Mouse (Mus musculus) left cerebral cortex, postnatal 36 days (tissue): ENCODE data around the gene Scgb3a1. TPM values are rescaled to one million over a fixed set of nuclear protein-coding genes. Genes with fewer than 3 reads are reported as not detected.

Experiments
- DNase-seq, 2 experiments: peaks; one replicate each; pipeline ENCODE4 v3.0.0; 2021 to 2022; ENCODE audit warnings: low spot score in 2 of 2, mixed read lengths in 1 of 2
- intact Hi-C: fragments of 180-260 bp; cut with DNase I; formaldehyde crosslinking; loops from one replicate; pipeline ENCODE4 v1.15.1; 2025
- total RNA-seq, 2 experiments: library from RNA; stranded (reverse); gene quantifications; 2 replicates each; pipeline ENCODE4 v1.2.3; 2021

Gene Scgb3a1
- total RNA-seq, 2 experiments from 2014 or later, result 0.99 TPM; not detected in 1

DNA sequence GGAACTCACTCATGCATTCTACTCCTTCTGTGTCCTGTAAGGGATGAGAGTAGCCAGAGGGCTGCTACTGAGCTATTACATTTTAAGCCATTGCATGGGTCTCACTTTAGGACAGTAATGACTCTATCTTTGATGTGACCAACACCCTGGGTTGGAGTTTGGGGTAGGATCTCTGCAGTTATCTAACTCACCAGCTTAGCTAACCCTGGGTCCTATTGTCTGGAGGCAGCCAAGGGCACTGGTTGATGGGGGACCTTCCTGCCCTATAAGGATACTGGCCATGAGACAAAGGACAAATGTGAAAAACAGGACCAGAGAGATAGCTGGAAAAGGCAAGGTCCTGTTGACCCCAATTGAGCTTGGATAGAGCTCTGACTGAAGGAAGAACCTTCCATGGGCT is 7.9 kb upstream of the Scgb3a1 start:
- DNase-seq, result no peak
- intact Hi-C loops, result no loop called here

DNA sequence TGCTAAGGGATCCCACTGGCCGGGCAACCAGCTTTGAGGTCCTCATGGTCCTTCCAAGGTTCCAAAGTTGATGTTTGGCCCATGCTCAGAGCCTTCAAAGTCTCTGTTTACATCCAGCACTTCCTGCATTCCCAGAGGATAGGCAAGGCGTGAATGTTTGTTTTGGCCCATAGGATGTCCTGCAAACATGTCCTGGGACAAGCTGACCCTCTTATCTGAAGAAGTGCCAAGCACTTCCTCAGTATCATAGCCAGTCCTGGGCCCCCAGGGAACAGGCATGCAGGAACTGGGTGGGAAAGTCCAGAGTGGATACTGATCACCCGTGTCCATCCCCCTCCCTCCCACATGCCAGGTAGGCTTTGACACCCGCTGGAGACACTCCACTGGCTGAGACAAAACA is 5.3 kb upstream of the Scgb3a1 start:
- DNase-seq, result no peak
- intact Hi-C loops, result no loop called here

DNA sequence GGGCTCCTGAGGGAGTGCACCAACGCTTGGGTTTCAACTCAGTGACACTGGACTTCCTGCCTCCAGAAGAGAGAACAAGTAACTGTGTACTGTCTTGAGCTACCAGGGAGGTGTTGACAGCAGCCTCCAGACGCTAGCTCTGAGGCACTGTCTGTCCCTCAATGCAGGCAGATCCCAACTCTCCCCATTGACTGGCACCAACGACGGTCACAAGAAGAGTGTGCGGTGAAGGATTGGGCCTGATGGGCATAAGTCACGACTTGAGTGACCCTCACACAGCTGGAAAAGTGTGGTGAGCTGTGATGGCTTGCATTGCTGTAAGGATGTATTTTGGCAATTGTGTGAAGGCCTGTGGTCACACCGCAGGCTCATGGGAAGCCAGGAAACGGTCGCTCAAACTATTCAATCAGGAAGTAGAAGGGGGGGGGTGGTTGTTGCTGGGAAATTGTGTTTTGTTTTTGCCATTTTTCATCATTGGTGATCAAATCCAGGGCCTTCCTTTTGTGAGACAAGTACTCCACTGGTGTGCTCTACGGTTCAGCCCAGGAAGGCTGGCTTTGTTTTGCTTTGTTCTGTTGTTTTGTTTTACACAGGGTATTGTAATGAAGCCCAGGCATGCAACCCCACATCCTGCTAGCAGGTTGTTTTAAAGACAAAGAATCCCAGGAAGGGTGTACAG is 4.5 kb upstream of the Scgb3a1 start:
- DNase-seq, result no peak
- intact Hi-C loops, result no loop called here

DNA sequence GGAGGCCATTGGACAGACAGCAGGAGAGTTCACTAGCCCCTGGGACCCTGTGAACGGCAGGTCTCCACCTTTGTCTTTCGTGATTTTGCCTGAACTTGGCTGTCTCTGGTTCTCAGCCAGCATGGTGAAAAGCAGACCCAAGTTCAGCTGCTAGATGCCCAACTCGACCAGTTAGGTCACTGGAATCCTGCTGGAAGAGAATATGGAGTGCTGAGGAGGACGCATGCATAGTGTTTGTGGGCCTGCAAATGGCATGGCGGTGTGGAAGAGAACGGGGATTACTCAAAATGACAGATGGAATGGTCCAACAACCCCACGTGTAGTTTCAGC is 4.0 kb upstream of the Scgb3a1 start:
- intact Hi-C loops, result no loop called here

DNA sequence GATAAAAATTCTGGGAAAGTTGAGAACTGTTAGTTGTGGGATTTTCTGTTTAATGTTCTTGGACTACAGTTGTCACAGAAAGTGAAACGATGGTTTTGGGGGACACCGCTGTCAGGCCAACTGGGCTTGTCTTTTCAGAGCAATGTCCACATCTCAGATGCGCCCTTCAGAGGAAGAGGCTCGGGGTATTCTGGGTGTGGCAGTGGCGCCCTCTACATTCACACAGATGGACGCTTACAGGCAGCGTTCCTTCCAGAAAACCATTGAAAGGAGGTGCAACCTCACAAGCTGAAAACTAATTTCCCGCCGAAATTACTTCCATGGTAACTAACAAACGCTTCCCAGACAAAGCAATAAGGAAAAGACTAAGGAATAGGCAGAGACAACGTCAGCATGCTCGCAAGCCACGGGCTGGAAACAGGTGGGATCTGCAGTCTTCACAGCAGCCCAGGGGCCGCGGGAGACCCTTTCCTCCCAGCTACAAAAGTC is 1.1 kb upstream of the Scgb3a1 start:
- intact Hi-C loops, result no loop called here
- DNase-seq, result no peak

More for the DNA sequence above, 4.0 kb upstream of the Scgb3a1 start:
- no peak for DNase-seq

DNA sequence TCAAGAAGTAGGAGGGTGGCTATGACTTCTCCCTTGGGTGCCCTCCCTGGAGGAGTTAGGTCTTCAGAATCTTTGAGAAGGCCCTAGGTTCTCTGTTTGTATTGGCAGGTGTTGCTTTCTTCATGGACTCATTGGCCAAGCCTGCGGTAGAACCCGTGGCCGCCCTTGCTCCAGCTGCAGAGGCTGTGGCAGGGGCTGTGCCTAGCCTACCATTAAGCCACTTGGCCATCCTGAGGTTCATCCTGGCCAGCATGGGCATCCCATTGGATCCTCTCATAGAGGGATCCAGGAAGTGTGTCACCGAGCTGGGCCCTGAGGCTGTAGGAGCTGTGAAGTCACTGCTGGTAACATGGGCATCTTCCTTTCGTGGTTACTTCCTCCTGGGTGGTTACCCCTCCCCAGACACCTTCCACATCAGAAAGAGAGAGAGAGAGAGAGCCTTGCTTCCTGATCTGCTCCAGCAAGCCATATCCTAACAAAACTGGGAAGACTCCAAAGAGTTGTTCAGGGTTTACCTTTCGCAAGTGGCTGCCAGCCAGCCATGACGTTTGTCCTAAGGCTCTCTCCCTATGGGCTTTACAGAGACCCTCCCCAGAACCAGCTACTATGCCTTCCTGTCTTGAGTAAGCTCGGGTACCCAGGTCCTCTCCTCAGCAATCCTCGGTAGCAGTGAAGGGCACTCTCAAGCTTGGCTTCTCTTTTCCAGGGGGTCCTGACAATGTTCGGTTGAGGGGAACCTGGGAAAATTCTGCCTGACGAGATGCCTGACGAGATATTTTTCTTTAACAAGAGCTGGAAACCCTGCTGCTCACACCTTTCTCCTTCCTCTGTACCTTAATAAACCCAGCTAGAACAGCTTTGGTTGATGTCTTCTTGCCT is 1.1 kb downstream of the Scgb3a1 start:
- no peak for DNase-seq
- intact Hi-C loops, result no loop called here

DNA sequence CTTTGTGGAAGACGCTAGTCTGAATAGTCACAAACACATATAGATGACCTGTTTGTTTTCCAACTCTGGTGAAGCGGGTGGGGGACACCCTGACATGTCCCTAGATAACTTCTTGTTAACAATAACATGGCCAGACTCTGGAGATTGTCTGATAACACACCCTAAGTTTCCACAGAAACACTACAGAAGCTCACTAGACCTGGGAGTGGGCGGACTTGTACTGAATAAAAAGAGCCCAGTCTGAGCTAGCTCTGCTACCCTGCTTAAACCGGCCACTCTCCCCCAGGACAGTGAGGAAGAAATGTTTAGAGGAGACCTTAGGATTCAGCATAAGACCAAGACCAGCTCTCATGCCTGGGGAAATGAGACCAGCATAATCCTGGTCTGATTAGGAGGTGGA is 2.1 kb downstream of the Scgb3a1 start:
- intact Hi-C loops, result no loop called here
- DNase-seq, result no peak

DNA sequence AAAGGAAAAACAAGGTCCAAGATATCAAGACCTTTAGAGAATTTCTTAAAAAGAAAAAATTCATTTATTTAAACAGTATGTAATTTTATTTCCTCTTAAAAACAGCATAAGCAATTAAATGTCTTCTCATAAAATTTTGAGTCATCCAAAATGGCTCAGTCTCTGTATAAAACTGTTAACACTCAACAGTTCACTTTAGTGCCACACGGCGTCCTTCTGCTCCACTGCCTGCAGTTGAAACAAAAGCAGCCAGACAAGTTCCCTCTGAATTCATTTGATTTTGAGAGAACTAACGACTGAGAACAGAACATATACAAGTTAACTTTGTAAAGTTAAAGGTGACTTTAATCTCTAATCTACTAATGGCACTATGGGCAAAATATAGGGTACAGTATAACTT is 10.0 kb downstream of the Scgb3a1 start:
- no peak for DNase-seq
- intact Hi-C loops, result no loop called here

DNA sequence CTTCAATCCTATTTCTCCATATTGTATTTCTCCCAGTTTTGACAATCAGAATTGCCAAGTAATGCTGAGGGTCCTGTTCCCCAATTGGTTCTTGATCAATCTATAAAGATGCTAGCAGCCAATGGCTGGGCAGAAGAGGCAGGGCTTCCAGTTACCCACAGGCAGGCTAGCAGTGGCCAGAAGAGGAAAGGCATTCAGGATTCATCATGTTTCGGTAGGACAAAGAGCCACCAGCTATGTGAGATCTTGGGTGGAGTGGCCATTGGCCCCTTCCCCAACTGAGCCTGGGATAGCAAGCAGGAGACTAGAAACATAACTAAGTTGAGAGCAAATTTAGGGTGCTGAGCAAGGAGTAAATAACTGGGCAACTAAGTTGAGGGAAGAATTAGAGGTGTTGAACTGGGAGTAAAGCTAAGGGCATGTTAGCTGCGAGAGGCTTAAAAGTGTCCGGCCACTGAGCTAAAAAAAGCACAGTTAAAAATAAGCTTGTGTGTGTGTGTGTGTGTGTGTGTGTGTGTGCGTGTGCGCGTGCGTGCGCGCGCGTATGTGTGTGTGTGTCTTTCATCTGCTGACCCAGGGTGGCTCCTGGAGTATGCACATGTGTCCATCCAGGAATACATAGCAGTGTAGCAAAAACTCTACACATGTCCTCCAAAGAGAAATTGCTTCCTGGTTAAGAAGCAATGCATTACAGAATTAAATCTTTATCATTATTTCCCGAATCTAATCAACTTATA is 21.0 kb downstream of the Scgb3a1 start:
- DNase-seq, result no peak
- intact Hi-C loops, result no loop called here

DNA sequence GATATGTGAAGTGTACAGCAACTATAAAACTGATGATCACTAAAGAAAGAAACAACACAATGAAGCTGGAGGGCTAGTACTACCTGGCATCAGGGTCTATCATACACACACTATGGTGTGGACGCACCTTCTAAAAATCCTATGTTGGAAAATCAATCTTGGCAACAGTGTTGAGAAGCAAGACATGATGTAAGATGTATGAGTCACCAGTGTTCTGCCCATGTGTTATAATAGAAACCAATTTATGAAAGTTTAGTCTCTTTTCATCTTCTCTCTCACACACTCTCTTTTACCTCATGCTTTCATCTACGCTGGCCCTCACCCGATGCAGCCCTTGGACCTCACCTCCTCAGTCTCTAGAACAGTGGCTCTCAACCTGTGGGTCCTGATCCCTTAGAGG is 31.6 kb downstream of the Scgb3a1 start:
- no peak for DNase-seq
- intact Hi-C loops, result no loop called here

DNA sequence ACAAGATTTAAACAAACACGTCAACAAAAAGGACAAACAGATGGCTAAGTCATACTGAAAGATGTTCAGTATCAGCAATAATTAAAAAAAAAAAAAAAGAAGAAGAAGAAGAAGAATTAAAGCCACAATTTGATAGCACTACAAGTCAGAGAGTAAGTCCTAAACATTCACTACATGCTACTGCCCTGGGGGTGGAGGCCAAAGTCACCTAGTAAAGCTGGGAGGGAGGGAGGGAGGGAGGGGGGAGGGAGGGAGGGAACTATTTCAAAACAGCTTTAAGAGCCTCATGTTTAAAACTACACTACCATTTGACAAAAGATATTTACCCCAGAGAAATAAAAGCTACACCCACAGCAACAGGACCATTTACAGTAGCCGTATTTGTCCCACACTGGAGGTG is 32.3 kb downstream of the Scgb3a1 start:
- intact Hi-C loops, result no loop called here
- no peak for DNase-seq

DNA sequence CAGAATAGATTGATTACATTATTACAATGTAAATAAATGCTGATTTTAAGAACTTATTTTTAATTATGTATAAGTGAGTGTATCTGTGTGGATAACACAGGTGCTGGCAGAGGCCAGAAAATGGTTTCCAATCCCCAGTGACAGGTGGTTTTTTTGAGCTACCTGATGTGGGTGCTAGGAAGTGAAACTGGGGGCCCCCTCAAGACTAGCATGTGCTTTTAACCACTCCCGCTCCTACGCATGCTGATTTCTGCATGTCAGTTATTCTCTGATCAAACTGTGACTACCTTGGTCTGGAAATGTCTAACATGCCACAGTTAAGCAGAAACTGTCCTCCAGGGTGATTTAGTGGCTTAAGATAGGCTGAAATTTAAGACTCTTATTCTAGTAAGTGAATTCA is 33.1 kb downstream of the Scgb3a1 start:
- intact Hi-C loops, result no loop called here
- DNase-seq, result no peak

DNA sequence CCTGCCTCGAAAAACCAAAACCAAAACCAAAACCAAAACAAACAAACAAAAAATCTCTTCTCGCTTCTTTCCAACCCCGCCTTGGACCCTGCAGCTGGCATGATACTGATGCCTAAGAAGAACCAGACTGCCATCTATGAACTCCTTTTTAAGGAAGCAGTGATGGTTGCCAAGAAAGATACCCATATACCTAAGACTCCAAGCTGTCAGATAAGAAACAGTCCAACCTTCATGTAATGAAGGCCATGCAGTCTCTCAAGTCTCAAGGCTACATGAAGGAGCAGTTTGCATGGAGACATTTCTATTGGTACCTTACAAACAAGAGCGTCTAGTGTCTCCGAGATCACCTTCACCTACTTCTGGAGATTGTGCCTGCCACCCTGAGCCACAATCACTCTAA is 34.4 kb downstream of the Scgb3a1 start:
- intact Hi-C loops, result no loop called here
- no peak for DNase-seq

DNA sequence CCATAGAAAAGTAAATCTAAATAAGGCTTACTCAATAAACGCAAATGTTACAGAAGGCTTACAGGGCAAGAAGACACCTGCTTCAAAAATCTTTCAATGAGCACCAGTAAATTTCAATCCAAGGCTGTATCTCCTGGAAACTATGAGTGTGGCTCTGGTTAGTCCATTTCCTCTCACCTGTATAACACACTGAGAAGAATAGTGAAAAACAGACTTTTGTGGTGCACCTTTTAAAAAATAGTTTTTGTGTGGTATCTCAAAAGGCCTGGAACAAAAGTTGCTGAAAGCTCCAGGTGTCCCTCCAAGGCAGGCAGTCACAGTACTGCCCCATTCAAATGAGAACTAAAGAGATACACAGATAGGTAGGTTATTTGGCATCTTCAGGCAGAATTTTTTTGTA is 35.7 kb downstream of the Scgb3a1 start:
- intact Hi-C loops, result no loop called here
- no peak for DNase-seq

DNA sequence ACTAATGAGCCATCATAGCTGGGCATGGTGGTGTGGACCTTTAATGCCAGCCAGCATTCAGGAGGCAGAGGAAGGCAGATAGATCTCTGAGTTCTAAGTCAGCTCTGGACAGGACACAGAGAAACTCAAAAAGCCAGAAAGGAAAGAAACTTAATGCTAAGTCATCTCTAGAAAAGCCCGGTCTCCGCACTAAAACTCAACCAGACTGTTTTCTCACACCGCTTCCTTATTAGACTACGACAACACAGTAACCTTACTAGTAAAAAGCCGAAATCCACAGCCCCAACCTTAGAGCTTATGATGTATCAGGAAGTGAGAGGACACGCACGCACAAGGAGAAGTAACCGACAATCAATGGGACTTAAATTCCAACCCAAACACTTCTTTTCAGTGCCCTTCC is 38.6 kb downstream of the Scgb3a1 start:
- intact Hi-C loops, result no loop called here
- no peak for DNase-seq

DNA sequence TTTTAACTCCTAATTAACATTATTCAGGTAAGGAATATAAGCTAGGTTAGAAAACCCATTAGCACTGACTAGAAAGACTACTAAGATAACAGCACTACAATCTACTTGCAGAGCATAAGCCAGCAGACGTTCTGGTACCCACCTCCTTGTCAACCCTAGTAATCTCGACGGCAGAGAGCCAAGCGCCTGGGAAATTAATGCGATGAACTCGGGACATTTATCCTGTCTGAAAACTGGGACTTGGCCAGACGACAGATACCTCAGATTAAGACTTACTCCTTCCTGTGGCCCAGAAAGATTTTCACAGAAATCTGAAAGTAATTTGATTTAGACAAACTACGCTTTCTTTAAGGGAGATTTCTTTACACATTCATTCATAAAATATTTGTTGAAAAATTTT is 41.4 kb downstream of the Scgb3a1 start:
- no peak for DNase-seq
- intact Hi-C loops, result no loop called here

DNA sequence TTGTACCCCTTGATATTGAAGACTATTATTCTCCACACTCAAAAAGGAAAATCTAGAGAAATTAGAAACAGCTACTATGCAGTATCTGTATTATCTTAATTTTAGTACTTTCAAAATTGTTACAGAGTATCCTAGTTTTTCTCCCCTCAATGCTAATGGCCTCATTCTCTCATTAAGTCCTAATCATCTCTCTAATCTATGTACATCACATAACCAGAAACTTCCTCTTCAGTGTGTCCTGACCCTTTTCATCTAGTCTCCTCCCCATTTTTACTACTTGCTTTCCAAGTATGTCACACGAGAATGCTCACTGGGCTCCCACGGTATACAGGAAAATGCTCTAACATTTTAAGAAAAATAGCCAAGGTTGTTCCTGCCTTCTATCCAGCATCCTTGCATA is 44.4 kb downstream of the Scgb3a1 start:
- intact Hi-C loops, result no loop called here

DNA sequence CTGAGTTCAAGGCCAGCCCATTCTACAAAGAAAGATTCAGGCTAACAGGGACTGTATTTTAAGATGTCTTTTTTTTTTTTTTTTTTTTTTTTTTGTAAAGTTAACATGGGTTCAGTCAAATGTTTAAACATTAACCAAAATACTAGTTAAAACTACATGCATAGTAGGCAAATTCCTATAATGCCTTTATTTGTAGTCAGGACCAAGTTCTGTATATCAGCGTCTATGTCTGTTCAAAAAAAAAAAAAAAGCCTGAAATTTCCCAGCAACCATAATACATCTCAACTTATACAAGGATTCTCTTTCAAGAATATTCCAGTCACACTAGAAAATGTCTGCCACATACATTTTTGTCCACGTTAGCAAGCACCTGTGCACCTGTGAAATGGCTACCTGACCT is 47.3 kb downstream of the Scgb3a1 start:
- intact Hi-C loops, result loop anchor here (5.0 kb wide), 2 partner anchors 58 to 137 kb away; partner anchors contain the start of gene Mapk9

More for the DNA sequence above, 44.4 kb downstream of the Scgb3a1 start:
- DNase-seq, result no peak

DNA sequence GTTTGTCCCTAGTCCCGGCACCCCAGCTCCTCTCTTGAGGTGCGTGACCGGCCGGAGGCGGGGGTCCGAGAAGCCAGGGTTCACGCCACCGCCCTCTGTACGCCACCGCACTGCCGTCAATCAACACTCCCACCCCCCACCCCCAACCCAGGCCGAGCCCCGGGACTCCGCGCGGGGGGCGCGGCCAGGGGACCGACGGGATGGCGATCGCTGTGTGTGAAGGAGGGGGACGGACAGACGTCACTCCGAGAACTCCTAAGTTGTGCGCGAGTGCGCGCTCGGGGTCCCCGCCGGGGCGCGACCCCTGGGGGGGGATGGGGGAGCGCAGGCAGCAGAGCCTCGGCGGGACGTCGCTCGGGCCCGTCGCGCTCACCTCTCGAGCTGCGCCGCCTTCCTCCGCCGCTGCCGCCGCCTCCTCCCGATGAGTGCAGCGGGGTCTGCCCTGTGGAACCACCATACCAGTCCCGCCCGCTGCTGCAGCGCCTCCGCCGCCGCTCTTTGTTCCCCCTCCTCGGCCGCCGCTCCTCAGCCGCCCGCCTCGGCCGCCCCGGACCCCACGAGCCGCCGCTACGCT is 48.7 kb downstream of the Scgb3a1 start:
- intact Hi-C loops, result loop anchor here (5.0 kb wide), 2 partner anchors 60 to 135 kb away; partner anchors contain the start of gene Mapk9
- no peak for DNase-seq

More for the DNA sequence above, 47.3 kb downstream of the Scgb3a1 start:
- no peak for DNase-seq
